Mouse (Mus musculus) naive thymus-derived CD4-positive, alpha-beta T cell, adult 5 months (primary cell): Measurements from ENCODE around the gene Nr2f2. TPM values are rescaled to one million over a fixed set of nuclear protein-coding genes. Genes with fewer than 3 reads are reported as not detected.

Source experiments
- polyA plus RNA-seq: library from polyadenylated mRNA; unstranded; fragments of 100-300 nt; shearing (Covaris generic); gene quantifications from one replicate; pipeline ENCODE4 v1.2.1, GENCODE M21; 2017

Gene Nr2f2
- polyA plus RNA-seq, result not detected

DNA sequence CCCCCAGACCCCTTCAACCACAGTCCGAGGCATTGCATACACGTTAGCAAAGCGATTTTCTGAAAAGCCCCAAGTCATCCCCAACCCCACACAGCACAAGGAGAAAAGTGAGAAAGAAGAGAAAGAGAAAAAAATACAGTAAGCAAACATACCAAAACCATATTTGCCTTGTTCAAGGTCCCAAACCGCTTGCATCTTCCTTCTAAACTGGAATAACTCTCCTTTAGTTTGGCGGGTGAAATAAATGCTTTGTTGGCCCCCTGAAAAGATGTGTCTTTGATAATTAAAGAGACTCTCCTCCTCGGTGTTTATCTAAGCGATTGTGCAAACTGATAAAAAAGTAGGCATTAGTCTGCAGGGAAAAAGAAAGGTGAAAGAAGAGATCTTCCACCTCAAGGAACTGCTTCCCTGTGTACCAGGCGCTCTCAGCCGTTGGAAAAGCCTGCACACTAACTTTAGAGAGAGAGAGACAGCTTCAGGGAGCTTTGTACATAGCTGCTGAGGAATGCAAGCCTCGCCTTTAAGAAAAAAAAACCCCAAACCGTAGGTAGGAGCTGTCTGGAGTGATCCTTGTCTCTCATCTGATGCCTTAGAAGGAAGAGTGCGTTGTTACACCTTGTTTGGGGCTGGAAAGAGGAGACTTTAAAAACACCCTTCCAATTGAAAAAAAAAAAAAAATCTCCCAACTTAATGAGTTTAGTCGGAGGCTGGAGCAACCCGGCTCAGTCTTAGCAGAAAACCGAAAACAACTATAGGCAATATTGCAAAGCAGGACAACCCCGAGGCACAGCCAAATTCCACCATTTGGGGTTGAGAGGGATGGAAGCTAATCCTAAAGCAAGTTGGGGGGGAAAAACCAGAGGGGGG, at the start of gene Nr2f2:
Gene Nr2f2 (minus strand): TSS at position 795 of the 867 bp plus-strand sequence.

